Mouse (Mus musculus): ENCODE results near the gene Znfx1. TPM values are rescaled to one million over a fixed set of nuclear protein-coding genes. Genes with fewer than 3 reads are reported as not detected.

Znfx1 gene
- polyA plus RNA-seq, 2 experiments: 6.7 to 7.7 TPM

DNA sequence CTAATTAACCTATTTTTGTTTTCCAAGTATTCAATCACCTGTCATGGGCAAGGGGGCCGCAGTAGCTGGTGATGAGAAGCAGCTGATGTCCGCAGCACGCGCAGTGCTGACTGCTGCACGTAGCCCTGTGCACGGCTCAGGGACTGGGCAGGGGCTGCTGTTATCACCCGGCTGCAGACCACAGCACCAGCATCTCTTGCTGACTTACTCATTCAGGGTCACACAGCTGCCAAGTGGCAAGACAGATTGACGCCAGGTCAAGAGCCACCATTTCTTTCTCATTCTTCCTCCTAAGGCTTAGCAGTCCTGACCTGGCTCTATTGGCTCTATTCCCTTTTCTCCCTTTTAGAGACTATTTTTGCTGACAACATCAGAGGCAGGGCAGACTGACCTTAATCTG lies 23.4 kb downstream of the Znfx1 start:
- H3K4me1 ChIP-seq (replicated peaks; ENCODE audit: control insufficient read depth in 2 of 2, insufficient read depth in 2 of 2, low read length in 1 of 2): peaks cover 27 to 42% of the 10 kb centered on the region in 2 experiments
- 26% methylated on average over 8 of the region's 8 CpGs for WGBS (ENCODE audit: insufficient replicate concordance)

DNA sequence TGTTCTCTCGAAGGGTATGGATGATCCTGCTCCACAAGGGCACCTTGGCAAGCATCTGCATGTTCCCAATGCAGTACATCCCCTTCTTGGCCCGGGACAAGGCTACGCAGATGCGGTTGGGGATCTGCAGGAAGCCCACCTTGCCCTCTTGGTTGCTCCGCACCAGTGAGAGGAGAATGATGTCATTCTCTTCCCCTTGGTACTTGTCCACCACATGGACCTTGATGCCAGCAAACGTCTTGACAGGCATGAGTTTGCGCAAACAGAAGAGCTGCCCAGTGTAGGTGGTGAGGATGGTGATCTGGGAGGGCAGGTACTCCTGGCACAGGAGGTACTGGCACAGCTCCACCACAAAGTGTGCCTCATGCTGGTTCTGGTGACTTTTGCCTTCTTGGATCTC lies 24.1 kb downstream of the Znfx1 start:
- Histone ChIP-seq H3K4me1 (replicated peaks; ENCODE audit: control insufficient read depth in 2 of 2, insufficient read depth in 2 of 2, low read length in 1 of 2) (peaks cover 20 to 36% of the 10 kb centered on the region in 2 experiments), H3K36me3 (replicated peaks; ENCODE audit: control insufficient read depth, insufficient read depth, low read depth) (peaks cover 93% of the 10 kb centered on the region)
- no peak for DNase-seq (ENCODE audit: low read depth in 3 of 3, low spot score in 3 of 3)

More for the DNA sequence above, 23.4 kb downstream of the Znfx1 start:
- Histone ChIP-seq H3K27me3 (ENCODE audit: control insufficient read depth, insufficient read depth, low read length) (no peaks in the 10 kb centered on the region), H3K27ac (peak overlapping the region; percentile 32), H3K36me3 (replicated peaks; ENCODE audit: control insufficient read depth, insufficient read depth, low read depth) (peaks cover 93% of the 10 kb centered on the region), H3K4me2 (ENCODE audit: low read depth) (peak overlapping the region; percentile 3; the same call in 1 of the 2 replicates), H3K4me3 (ENCODE audit: insufficient read depth in 1 of 2, low read depth in 2 of 2, low read length in 2 of 2) (no peak overlapping the region), H3K9me3 (ENCODE audit: control insufficient read depth, low read length) (no peaks in the 10 kb centered on the region), H3K9ac (replicated peaks) (no peak overlapping the region)
- TF ChIP-seq CTCF (IDR thresholded peaks at IDR 0.05; ENCODE audit: low read depth): no peak
- peak; percentile 88 for TF ChIP-seq EP300 (IDR thresholded peaks at IDR 0.05; ENCODE audit: low read depth)
- DNase-seq (ENCODE audit: low read depth in 3 of 3, low spot score in 3 of 3) (peak in 1 of 3 experiments; percentile 45), ATAC-seq (ENCODE audit: insufficient read depth) (peak; percentile 38)

DNA sequence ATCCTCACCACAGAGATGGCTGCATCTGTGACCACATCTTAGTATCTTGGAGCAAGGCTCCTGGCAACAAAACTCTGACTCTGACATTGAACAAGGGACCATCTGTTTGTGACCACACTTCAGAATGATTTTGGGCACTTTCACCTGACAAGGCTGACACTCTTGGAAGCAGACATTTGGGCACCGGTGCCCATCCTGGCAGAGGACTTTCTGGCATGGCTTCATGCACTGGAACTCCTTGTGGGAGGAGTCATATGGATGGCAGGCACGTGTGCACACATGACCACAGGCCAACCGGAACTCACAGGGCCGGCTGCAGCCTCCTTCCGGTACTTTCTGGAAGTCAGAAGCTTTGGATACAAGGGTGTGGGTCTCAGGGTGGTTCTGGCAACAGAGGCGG lies 24.5 kb downstream of the Znfx1 start:
- ATAC-seq (ENCODE audit: insufficient read depth) (no peak), DNase-seq (ENCODE audit: low read depth in 3 of 3, low spot score in 3 of 3) (no peak)
- peaks cover 20 to 34% of the 10 kb centered on the region in 2 experiments for H3K4me1 ChIP-seq (replicated peaks; ENCODE audit: control insufficient read depth in 2 of 2, insufficient read depth in 2 of 2, low read length in 1 of 2)
- H3K4me3 ChIP-seq (ENCODE audit: insufficient read depth in 1 of 2, low read depth in 2 of 2, low read length in 2 of 2): no peak overlapping the region
- no peaks in the 10 kb centered on the region for H3K9me3 ChIP-seq (ENCODE audit: control insufficient read depth, low read length)
- WGBS (ENCODE audit: insufficient replicate concordance): 80% methylated on average over 6 of the region's 6 CpGs
- H3K4me2 ChIP-seq (ENCODE audit: low read depth): no peak overlapping the region
- H3K27ac ChIP-seq: no peak overlapping the region
- no peak overlapping the region for H3K9ac ChIP-seq (replicated peaks)
- H3K36me3 ChIP-seq (replicated peaks; ENCODE audit: control insufficient read depth, insufficient read depth, low read depth): peaks cover 97% of the 10 kb centered on the region
- no peaks in the 10 kb centered on the region for H3K27me3 ChIP-seq (ENCODE audit: control insufficient read depth, insufficient read depth, low read length)
- no peak for TF ChIP-seq CTCF (IDR thresholded peaks at IDR 0.05; ENCODE audit: low read depth)
- no peak for TF ChIP-seq EP300 (IDR thresholded peaks at IDR 0.05; ENCODE audit: low read depth)

More for the DNA sequence above, 24.1 kb downstream of the Znfx1 start:
- Histone ChIP-seq H3K4me2 (ENCODE audit: low read depth) (no peak overlapping the region), H3K27me3 (ENCODE audit: control insufficient read depth, insufficient read depth, low read length) (no peaks in the 10 kb centered on the region), H3K4me3 (ENCODE audit: insufficient read depth in 1 of 2, low read depth in 2 of 2, low read length in 2 of 2) (no peak overlapping the region), H3K9ac (replicated peaks) (no peak overlapping the region), H3K27ac (no peak overlapping the region), H3K9me3 (ENCODE audit: control insufficient read depth, low read length) (no peaks in the 10 kb centered on the region)
- 89% methylated on average over 7 of the region's 7 CpGs for WGBS (ENCODE audit: insufficient replicate concordance)
- ATAC-seq (ENCODE audit: insufficient read depth): no peak
- TF ChIP-seq EP300 (IDR thresholded peaks at IDR 0.05; ENCODE audit: low read depth) (no peak), CTCF (IDR thresholded peaks at IDR 0.05; ENCODE audit: low read depth) (no peak)

DNA sequence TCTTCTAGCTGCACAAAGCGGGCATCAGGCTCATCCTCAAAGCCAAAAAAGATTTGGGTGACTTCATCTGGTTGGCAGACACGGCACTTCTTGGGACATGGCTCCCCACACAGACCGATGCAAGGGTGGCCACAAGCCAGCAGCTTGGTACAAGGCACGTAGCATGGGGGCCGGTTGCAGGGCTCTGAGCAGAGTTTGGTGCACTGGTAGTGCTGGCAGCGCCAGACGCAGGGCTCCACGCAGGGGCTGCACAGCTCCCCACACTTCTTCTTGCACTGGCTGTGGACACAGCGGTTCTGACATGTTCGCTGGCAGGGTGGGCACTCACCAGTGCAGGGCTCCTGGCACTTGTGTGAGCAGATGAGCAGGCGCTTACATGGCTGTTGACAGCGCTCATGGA lies 25.1 kb downstream of the Znfx1 start:
- DNase-seq (ENCODE audit: low read depth in 3 of 3, low spot score in 3 of 3) (no peak), ATAC-seq (ENCODE audit: insufficient read depth) (no peak)
- Histone ChIP-seq H3K27ac (no peak overlapping the region), H3K9me3 (ENCODE audit: control insufficient read depth, low read length) (no peaks in the 10 kb centered on the region), H3K4me2 (ENCODE audit: low read depth) (no peak overlapping the region), H3K4me3 (ENCODE audit: insufficient read depth in 1 of 2, low read depth in 2 of 2, low read length in 2 of 2) (no peak overlapping the region), H3K36me3 (replicated peaks; ENCODE audit: control insufficient read depth, insufficient read depth, low read depth) (peaks cover 97% of the 10 kb centered on the region), H3K9ac (replicated peaks) (no peak overlapping the region), H3K27me3 (ENCODE audit: control insufficient read depth, insufficient read depth, low read length) (no peaks in the 10 kb centered on the region), H3K4me1 (replicated peaks; ENCODE audit: control insufficient read depth in 2 of 2, insufficient read depth in 2 of 2, low read length in 1 of 2) (peaks cover 16 to 29% of the 10 kb centered on the region in 2 experiments)
- TF ChIP-seq EP300 (IDR thresholded peaks at IDR 0.05; ENCODE audit: low read depth): no peak
- TF ChIP-seq CTCF (IDR thresholded peaks at IDR 0.05; ENCODE audit: low read depth): no peak
- WGBS (ENCODE audit: insufficient replicate concordance): 89% methylated on average over 12 of the region's 12 CpGs

DNA sequence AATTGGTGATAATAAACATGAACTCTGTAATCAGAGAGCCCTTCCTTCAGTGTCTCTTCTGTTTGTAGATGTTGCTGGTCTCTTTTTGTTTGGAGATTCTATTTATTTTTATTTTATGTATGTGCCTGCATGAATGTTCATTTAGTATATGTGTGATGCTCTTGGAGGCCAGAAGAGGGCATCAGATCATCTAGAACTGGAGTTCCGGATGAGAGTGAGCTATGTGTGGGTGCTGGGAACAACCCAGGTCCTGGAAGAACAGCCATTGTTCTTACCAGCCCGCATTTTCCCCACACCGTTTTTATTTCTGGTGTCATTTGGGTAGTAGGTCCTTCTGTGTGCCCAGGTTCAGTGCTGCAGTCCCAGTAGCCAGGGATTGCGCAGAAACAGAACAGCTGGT lies 32.3 kb downstream of the Znfx1 start:
- Histone ChIP-seq H3K9ac (replicated peaks) (no peak overlapping the region), H3K4me2 (ENCODE audit: low read depth) (no peak overlapping the region), H3K36me3 (replicated peaks; ENCODE audit: control insufficient read depth, insufficient read depth, low read depth) (peaks cover 86% of the 10 kb centered on the region), H3K4me1 (replicated peaks; ENCODE audit: control insufficient read depth in 2 of 2, insufficient read depth in 2 of 2, low read length in 1 of 2) (no peaks in the 10 kb centered on the region), H3K27ac (no peak overlapping the region), H3K9me3 (ENCODE audit: control insufficient read depth, low read length) (no peaks in the 10 kb centered on the region), H3K27me3 (ENCODE audit: control insufficient read depth, insufficient read depth, low read length) (no peaks in the 10 kb centered on the region), H3K4me3 (ENCODE audit: insufficient read depth in 1 of 2, low read depth in 2 of 2, low read length in 2 of 2) (no peak overlapping the region)
- TF ChIP-seq CTCF (IDR thresholded peaks at IDR 0.05; ENCODE audit: low read depth): peak; percentile 35; the same call in 1 of the 2 replicates
- TF ChIP-seq EP300 (IDR thresholded peaks at IDR 0.05; ENCODE audit: low read depth): no peak
- ATAC-seq (ENCODE audit: insufficient read depth) (no peak), DNase-seq (ENCODE audit: low read depth in 3 of 3, low spot score in 3 of 3) (no peak)
- 91% methylated on average over 4 of the region's 4 CpGs for WGBS (ENCODE audit: insufficient replicate concordance)

All from liver, embryonic 14.5 days (tissue).